Mouse (Mus musculus): ENCODE data around the gene Grasp. TPM values are rescaled to one million over a fixed set of nuclear protein-coding genes. Genes with fewer than 3 reads are reported as not detected.

The Grasp gene
- polyA plus RNA-seq, 1 experiment from 2014 or later = 3.9 TPM

DNA sequence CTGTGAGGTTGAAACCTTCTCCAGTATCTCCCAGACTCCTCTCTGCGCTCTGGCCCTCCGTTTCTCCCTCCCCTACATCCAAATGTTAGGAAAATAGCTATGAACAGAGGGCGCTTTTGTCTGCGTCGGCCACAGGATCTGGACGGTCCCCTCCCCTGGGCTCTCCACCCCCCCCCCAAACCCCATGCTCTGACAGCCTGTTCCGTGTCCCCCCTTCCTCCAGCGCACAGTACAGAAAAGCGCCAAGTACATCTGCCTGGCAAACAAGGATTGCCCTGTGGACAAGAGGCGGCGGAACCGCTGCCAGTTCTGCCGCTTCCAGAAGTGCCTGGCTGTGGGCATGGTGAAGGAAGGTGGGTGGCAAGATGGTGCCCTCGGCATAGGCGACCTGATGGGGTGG lies 47.5 kb downstream of the Grasp start:
- Histone ChIP-seq H3K27me3 (replicated peaks) (no peaks in the 10 kb centered on the region), H3K9ac (no peak overlapping the region), H3K4me1 (replicated peaks) (peaks cover 20% of the 10 kb centered on the region), H3K9me3 (no peaks in the 10 kb centered on the region), H3K4me3 (replicated peaks) (no peak overlapping the region), H3K4me2 (replicated peaks) (no peak overlapping the region), H3K36me3 (peaks cover 18% of the 10 kb centered on the region; the same call in 1 of the 2 replicates), H3K27ac (no peak overlapping the region)
- ATAC-seq = no peak
- 88% methylated on average over 15 of the region's 15 CpGs for WGBS

DNA sequence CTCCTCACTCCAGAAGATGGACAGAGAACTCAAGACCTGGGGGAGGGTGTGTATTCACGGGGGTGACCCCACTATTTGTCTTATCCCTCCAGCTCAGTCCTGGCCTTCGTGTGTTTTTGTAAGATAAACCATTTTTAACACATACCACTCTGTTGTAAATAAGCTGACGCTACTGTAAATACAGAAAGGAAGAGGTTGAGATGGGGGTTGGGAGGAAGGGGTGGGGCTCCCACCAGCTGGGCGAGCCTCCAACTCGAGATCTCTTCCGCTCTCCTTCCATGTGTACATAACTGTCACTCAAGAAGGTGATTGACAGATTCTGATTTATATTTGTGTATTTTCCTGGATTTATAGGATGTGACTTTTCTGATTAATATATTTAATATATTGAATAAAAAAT lies 50.4 kb downstream of the Grasp start:
- 37% methylated on average over 6 of the region's 6 CpGs for WGBS
- no peak overlapping the region for H3K4me2 ChIP-seq (replicated peaks)
- no peak overlapping the region for H3K4me3 ChIP-seq (replicated peaks)
- H3K9me3 ChIP-seq = no peaks in the 10 kb centered on the region
- H3K27me3 ChIP-seq (replicated peaks) = no peaks in the 10 kb centered on the region
- H3K27ac ChIP-seq = no peak overlapping the region
- H3K4me1 ChIP-seq (replicated peaks) = peaks cover 29% of the 10 kb centered on the region
- peaks cover 18% of the 10 kb centered on the region; the same call in 1 of the 2 replicates for H3K36me3 ChIP-seq
- ATAC-seq = no peak
- no peak overlapping the region for H3K9ac ChIP-seq

DNA sequence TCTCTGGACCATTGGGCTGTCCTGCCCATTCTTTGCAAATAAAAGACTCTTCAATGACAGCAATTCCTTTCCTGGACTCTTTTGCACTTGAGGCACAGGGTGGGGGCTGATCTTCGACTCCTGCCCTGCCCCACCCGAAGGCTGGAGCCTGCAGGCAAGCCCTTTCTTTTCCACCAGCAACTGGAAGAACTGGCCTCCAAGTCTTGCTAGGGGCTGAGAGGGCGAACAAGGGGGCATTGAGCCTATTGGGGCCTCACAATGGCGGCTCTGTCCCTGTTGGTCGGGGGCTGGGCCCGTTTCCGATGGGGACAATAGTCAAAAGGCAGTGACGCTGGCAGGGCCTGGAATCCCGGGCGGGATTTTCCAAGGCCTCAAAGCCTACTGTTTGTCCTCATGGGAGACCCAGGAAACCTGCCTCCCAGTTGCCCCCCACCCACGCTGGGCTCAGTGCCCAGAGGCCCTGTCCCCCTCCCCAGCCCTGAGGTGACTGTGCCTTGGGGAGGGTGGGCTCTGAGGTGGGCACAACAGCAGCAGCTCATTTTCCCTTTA lies 53.4 kb downstream of the Grasp start:
- peaks cover 9% of the 10 kb centered on the region; the same call in 1 of the 2 replicates for H3K36me3 ChIP-seq
- H3K4me3 ChIP-seq (replicated peaks) = no peak overlapping the region
- no peak overlapping the region for H3K9ac ChIP-seq
- 48% methylated on average over 11 of the region's 11 CpGs for WGBS
- H3K9me3 ChIP-seq = no peaks in the 10 kb centered on the region
- ATAC-seq = peak; percentile 75
- no peak overlapping the region for H3K4me2 ChIP-seq (replicated peaks)
- H3K27ac ChIP-seq = peak overlapping the region; percentile 54
- H3K4me1 ChIP-seq (replicated peaks) = peaks cover 36% of the 10 kb centered on the region
- H3K27me3 ChIP-seq (replicated peaks) = no peaks in the 10 kb centered on the region

DNA sequence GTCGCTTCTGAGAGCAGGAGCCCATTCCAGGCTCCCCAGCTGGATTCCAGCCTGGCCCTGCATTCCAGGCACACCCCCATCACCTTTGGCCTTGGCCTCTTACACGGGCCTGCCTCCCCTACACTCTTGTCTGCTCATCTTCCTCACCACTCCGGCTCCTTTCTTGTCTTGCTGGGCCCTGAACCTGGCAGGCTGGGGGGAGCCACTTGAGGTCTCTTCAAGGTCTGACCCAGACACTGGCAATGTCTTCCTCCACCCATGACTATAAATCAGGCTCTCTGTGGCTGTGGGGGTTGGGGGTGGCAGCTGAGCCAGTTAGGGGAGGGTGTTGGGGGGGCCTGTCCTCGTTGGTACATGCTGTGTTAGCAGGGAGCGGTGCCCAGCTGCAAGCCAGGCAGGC lies 54.6 kb downstream of the Grasp start:
- WGBS = 36% methylated on average over 5 of the region's 5 CpGs
- Histone ChIP-seq H3K9me3 (no peaks in the 10 kb centered on the region), H3K27me3 (replicated peaks) (no peaks in the 10 kb centered on the region), H3K36me3 (peaks cover 3% of the 10 kb centered on the region; the same call in 1 of the 2 replicates), H3K9ac (peak overlapping the region; percentile 2; the same call in 1 of the 2 replicates), H3K4me2 (replicated peaks) (no peak overlapping the region), H3K4me3 (replicated peaks) (no peak overlapping the region), H3K4me1 (replicated peaks) (peaks cover 36% of the 10 kb centered on the region), H3K27ac (0 out of 2 replicates have a peak overlapping the region, but pooled peaks have one; percentile 54)
- no peak for ATAC-seq

DNA sequence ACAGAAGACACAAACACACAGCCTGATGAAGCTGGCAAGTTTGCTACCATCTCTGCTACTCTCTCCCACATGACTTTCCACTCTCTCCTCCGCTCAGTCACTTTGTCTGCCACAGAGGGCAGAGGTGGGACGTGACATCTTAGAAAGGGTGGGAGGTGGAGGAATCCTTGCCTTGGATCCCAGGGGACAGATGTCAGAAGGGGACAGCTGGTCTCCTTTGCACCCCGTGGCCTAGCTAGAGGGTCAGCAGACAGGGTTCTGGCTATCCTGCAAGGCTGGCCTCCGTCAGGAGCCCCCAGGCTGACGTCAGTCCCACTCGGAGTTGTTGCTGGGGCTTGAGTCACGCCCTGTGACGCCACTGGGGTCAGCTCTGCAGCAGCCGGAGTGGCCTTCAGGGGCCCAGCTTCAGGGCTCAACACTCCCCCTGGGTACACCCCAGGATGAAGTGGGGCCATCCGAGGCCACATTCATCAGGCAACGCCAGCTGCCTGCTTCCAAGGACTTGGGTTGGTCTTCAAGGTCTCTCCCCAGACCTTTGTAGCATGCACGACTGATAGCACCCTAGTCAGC lies 55.5 kb downstream of the Grasp start:
- ATAC-seq = no peak
- Histone ChIP-seq H3K4me3 (replicated peaks) (no peak overlapping the region), H3K4me2 (replicated peaks) (0 out of 2 replicates have a peak overlapping the region, but pooled peaks have one; percentile 1), H3K36me3 (no peaks in the 10 kb centered on the region), H3K9me3 (no peaks in the 10 kb centered on the region), H3K27ac (0 out of 2 replicates have a peak overlapping the region, but pooled peaks have one; percentile 23), H3K27me3 (replicated peaks) (no peaks in the 10 kb centered on the region), H3K4me1 (replicated peaks) (peaks cover 32% of the 10 kb centered on the region), H3K9ac (no peak overlapping the region)
- WGBS = 54% methylated on average over 12 of the region's 12 CpGs

Other genes with a start within 250 kb of the Grasp start
- not detected in 2 replicates for gene Gm47841, start 176.8 kb upstream of the Grasp start, polyA plus RNA-seq (2015; fragmentation: Nextera tagmentation; extraction: Ambion mirVana)
- gene Fignl2, start 145.6 kb upstream of the Grasp start, polyA plus RNA-seq (2015; fragmentation: Nextera tagmentation; extraction: Ambion mirVana) = 0.18 and 0.19 TPM in 2 replicates
- not detected in 2 replicates for gene Ankrd33, start 108.4 kb upstream of the Grasp start, polyA plus RNA-seq (2015; fragmentation: Nextera tagmentation; extraction: Ambion mirVana)
- gene Acvrl1, start 95.7 kb upstream of the Grasp start, polyA plus RNA-seq (2015; fragmentation: Nextera tagmentation; extraction: Ambion mirVana) = 27.3 and 27.6 TPM in 2 replicates
- 9.1 and 9.3 TPM in 2 replicates for gene Acvr1b, start 50.1 kb upstream of the Grasp start, polyA plus RNA-seq (2015; fragmentation: Nextera tagmentation; extraction: Ambion mirVana)
- 7.9 and 8.9 TPM in 2 replicates for gene Nr4a1, start 30.1 kb downstream of the Grasp start, polyA plus RNA-seq (2015; fragmentation: Nextera tagmentation; extraction: Ambion mirVana)
- gene Atg101, start 60.1 kb downstream of the Grasp start, polyA plus RNA-seq (2015; fragmentation: Nextera tagmentation; extraction: Ambion mirVana) = 61.1 and 62.0 TPM in 2 replicates
- 4.1 TPM in 2 replicates for gene 6030408B16Rik, start 69.0 kb downstream of the Grasp start, polyA plus RNA-seq (2015; fragmentation: Nextera tagmentation; extraction: Ambion mirVana)
- gene Krt80, start 146.0 kb downstream of the Grasp start, polyA plus RNA-seq (2015; fragmentation: Nextera tagmentation; extraction: Ambion mirVana) = 1.2 TPM in 2 replicates
- gene Krt7, start 186.9 kb downstream of the Grasp start, polyA plus RNA-seq (2015; fragmentation: Nextera tagmentation; extraction: Ambion mirVana) = 134 and 137 TPM in 2 replicates
- gene Krt87, start 214.6 kb downstream of the Grasp start, polyA plus RNA-seq (2015; fragmentation: Nextera tagmentation; extraction: Ambion mirVana) = 0.20 and 0.21 TPM in 2 replicates
- gene Krt88, start 223.6 kb downstream of the Grasp start, polyA plus RNA-seq (2015; fragmentation: Nextera tagmentation; extraction: Ambion mirVana) = not detected in 2 replicates
- not detected in 2 replicates for gene Krt81, start 239.6 kb downstream of the Grasp start, polyA plus RNA-seq (2015; fragmentation: Nextera tagmentation; extraction: Ambion mirVana)
- gene Krt86, start 249.3 kb downstream of the Grasp start, polyA plus RNA-seq (2015; fragmentation: Nextera tagmentation; extraction: Ambion mirVana) = 0.14 TPM in 1 of 2 replicates, not detected in the other

Data from intestine, embryonic 15.5 days (tissue).